Mouse (Mus musculus): ENCODE measurements at regions not wholly inside any gene's neighbourhood (a gene's known extent, or its start where the extent isn't known, plus 50 kb on each side); places are given as distances from the start of the nearest gene placed in this dataset.

DNA sequence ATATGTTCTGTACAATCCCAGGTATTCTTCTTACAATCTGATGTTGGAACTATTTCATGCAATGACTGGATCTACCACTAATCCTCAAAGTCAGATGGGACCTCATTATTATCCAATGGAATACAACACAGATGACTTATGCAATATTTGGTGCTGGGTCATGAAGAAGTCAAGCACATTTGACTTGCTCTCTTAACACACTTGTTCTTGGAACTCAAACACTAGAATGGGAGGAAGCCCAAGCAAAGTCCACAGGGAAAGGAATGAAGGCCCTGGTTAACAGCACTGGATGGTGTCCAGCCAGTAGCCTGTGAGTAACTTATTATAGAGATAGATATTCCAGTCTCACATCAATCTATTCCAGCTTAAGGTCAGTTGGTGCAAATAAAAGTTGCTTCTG is 486.8 kb upstream of the Gm11114 start:
- no peak for TF ChIP-seq CTCF (IDR thresholded peaks at IDR 0.05; ENCODE audit: low read depth)
- no peak for TF ChIP-seq EP300 (optimal IDR thresholded peaks at IDR 0.05)

All from stomach, postnatal 0 days (tissue).